Mouse (Mus musculus) CH12.LX (cell line): ENCODE measurements around the gene Akap12.

Experiments
- CTCF ChIP-seq, 2 experiments: IDR thresholded peaks in 1 of 2; conservative IDR thresholded peaks in 1 of 2; 2 replicates each; pipeline ENCODE4 v1.5.1; 2011 to 2012; ENCODE audit warnings: low read depth in 2 of 2, low read length in 2 of 2, improper control_type of control experiment in 1 of 2, inconsistent platforms in 1 of 2, mild to moderate bottlenecking in 1 of 2, moderate library complexity in 1 of 2
- MAZ ChIP-seq: IDR thresholded peaks from 2 replicates; pipeline ENCODE4 v1.6.1; 2012; ENCODE audit warnings: low read depth, mild to moderate bottlenecking, inconsistent platforms, low read length, improper control_type of control experiment, moderate library complexity
- MYC ChIP-seq: IDR thresholded peaks from 2 replicates; pipeline ENCODE4 v1.6.1; 2011; ENCODE audit warnings: low read depth, mild to moderate bottlenecking, improper control_type of control experiment, low read length

- TF ChIP-seq MYC, result no peak
- no peak for TF ChIP-seq CTCF (conservative IDR thresholded peaks at IDR 0.05 in 1 of 2, IDR thresholded peaks at IDR 0.05 in 1 of 2; ENCODE audit: low read depth in 2 of 2, low read length in 2 of 2)
- no peak for TF ChIP-seq MAZ
Observed at GRCm38 (mm10) chr10:4289171-4289570, 23.0 kb downstream of the Akap12 start.
